In genomic region chr6:54972111-54972928, GRCm38 (mm10) we compare ENCODE assay signal across 8 mouse cellular contexts. TPM values are rescaled to one million over a fixed set of nuclear protein-coding genes. Genes with fewer than 3 reads are reported as not detected.
A peak's percentile ranks its signal among the peaks of the same experiment; 100 is the strongest.
DNase-seq lines count a peak whose midpoint lies in the region; ATAC-seq and TF ChIP-seq lines count a peak whose summit lies in the region.

Gene Nod1 (minus strand): TSS chr6:54972612.

- peak within 1 kb of the TSS; percentile 88 for H3K4me2 ChIP-seq in lung, embryonic 15.5 days

- no peak for TF ChIP-seq POLR2A in ES-Bruce4 (IDR thresholded peaks at IDR 0.05; ENCODE audit: insufficient read depth, low read length)
- TF ChIP-seq POLR2A in olfactory bulb, adult 2 months (IDR thresholded peaks at IDR 0.05; ENCODE audit: insufficient read depth, low read depth, low read length), result 0 out of 2 replicates have a peak, but pooled peaks have one; percentile 13
- TF ChIP-seq POLR2A in thymus, adult 2 months (IDR thresholded peaks at IDR 0.05; ENCODE audit: control insufficient read depth, extremely low read depth, insufficient read depth, low read length, poor library complexity), result no peak

- peak; percentile 87 for ATAC-seq in frontal cortex, adult (ENCODE audit: low TSS enrichment)
- ATAC-seq in hematopoietic stem cell, adult 5-6 weeks (replicated peaks in 1 of 2; ENCODE audit: insufficient read depth in 1 of 2, low FRiP score in 2 of 2, low TSS enrichment in 1 of 2, low read depth in 1 of 2, poor library complexity in 2 of 2, severe bottlenecking in 2 of 2), result peak; percentile 86 to 92
- peak; percentile 93 for ATAC-seq in lung, embryonic 15.5 days (ENCODE audit: borderline replicate concordance, extremely low read depth, low FRiP score, low TSS enrichment)

- TF ChIP-seq EP300 in ES-Bruce4 (IDR thresholded peaks at IDR 0.05; ENCODE audit: insufficient read depth, low read depth, low read length), result no peak

- H3K9ac ChIP-seq in ES-Bruce4 (ENCODE audit: low read depth, poor library complexity, severe bottlenecking), result peak within 1 kb of the TSS; percentile 62
- H3K9ac ChIP-seq in lung, embryonic 15.5 days, result peak within 1 kb of the TSS; percentile 58

- no peaks in the 10 kb centered on the region for H3K9me3 ChIP-seq in ES-Bruce4 (replicated peaks; ENCODE audit: control insufficient read depth, insufficient read depth, low read length, poor library complexity, severe bottlenecking)
- H3K9me3 ChIP-seq in lung, embryonic 15.5 days, result no peaks in the 10 kb centered on the region

- peak within 1 kb of the TSS; percentile 66 for H3K4me3 ChIP-seq in ES-Bruce4 (ENCODE audit: low read depth, low read length)
- peak within 1 kb of the TSS; percentile 68 for H3K4me3 ChIP-seq in lung, embryonic 15.5 days
- peak within 1 kb of the TSS; percentile 84 for H3K4me3 ChIP-seq in olfactory bulb, adult 2 months (ENCODE audit: insufficient read depth, low read depth, low read length)
- peak within 1 kb of the TSS; percentile 65 for H3K4me3 ChIP-seq in thymus, adult 2 months (ENCODE audit: control insufficient read depth, insufficient read depth, low read length)

- peak; percentile 28 for DNase-seq in cerebellum, adult 8-10 months
- DNase-seq in layer of hippocampus, adult 8-10 months (ENCODE audit: low spot score in 2 of 2), result peak; percentile 39 to 59
- peak; percentile 68 for DNase-seq in thymus, adult 2 months

- H3K27me3 ChIP-seq in ES-Bruce4 (ENCODE audit: control insufficient read depth, insufficient read depth, low read length, poor library complexity, severe bottlenecking), result no peaks in the 10 kb centered on the region
- H3K27me3 ChIP-seq in lung, embryonic 15.5 days, result no peaks in the 10 kb centered on the region
- H3K27me3 ChIP-seq in thymus, adult 2 months (ENCODE audit: control insufficient read depth, insufficient read depth, low read length), result no peaks in the 10 kb centered on the region

- no peak for TF ChIP-seq CTCF in ES-Bruce4 (IDR thresholded peaks at IDR 0.05; ENCODE audit: low read depth, low read length)
- no peak for TF ChIP-seq CTCF in olfactory bulb, adult 2 months (IDR thresholded peaks at IDR 0.05; ENCODE audit: insufficient read depth, low read depth, low read length)
- TF ChIP-seq CTCF in thymus, adult 2 months (IDR thresholded peaks at IDR 0.05; ENCODE audit: borderline replicate concordance, control insufficient read depth, extremely low read depth, insufficient read depth, low read length, poor library complexity), result 0 out of 2 replicates have a peak, but pooled peaks have one; percentile 21

- WGBS in lung, embryonic 15.5 days, result 2% methylated on average over 53 of the region's 53 CpGs
- 2% methylated on average over 53 of the region's 53 CpGs for whole genome bisulfite sequencing in olfactory bulb, adult 2 months
- 3% methylated on average over 53 of the region's 53 CpGs for WGBS in thymus, adult 2 months

- no peak within 1 kb of the TSS for H3K27ac ChIP-seq in ES-Bruce4 (ENCODE audit: insufficient read depth, low read length)
- peak within 1 kb of the TSS; percentile 84 for H3K27ac ChIP-seq in lung, embryonic 15.5 days
- H3K27ac ChIP-seq in olfactory bulb, adult 2 months (ENCODE audit: insufficient read depth, low read depth, low read length), result peak within 1 kb of the TSS; percentile 26; the same call in 1 of the 2 replicates
- no peak within 1 kb of the TSS for H3K27ac ChIP-seq in thymus, adult 2 months (ENCODE audit: control insufficient read depth, insufficient read depth, low read length)

- H3K36me3 ChIP-seq in ES-Bruce4 (ENCODE audit: control insufficient read depth, insufficient read depth, low read length, poor library complexity, severe bottlenecking), result no peaks in the 10 kb centered on the region
- H3K36me3 ChIP-seq in lung, embryonic 15.5 days, result no peaks in the 10 kb centered on the region
- H3K36me3 ChIP-seq in thymus, adult 2 months (ENCODE audit: control insufficient read depth, insufficient read depth, low read length), result no peaks in the 10 kb centered on the region

- H3K4me1 ChIP-seq in ES-Bruce4 (ENCODE audit: control insufficient read depth, insufficient read depth, low read length), result peaks cover 5% of the 10 kb centered on the region
- H3K4me1 ChIP-seq in lung, embryonic 15.5 days, result peaks cover 10% of the 10 kb centered on the region; the same call in 1 of the 2 replicates
- peaks cover 14% of the 10 kb centered on the region for H3K4me1 ChIP-seq in olfactory bulb, adult 2 months (ENCODE audit: control insufficient read depth, insufficient read depth, low read length)
- H3K4me1 ChIP-seq in thymus, adult 2 months (replicated peaks; ENCODE audit: control insufficient read depth, insufficient read depth, low read length), result 0 out of 2 replicates have a peak, but pooled peaks cover 5% of the 10 kb centered on the region

RNA-seq across cellular contexts. Expression of gene Nod1, which starts in this region (rescaled TPM):
- 9.4 and 10.0 TPM in 2 replicates for polyA plus RNA-seq in ES-Bruce4 (2011; ENCODE audit: insufficient read depth, insufficient read length, low read depth, missing spikeins)
- 5.8 and 9.1 TPM in 2 replicates for total RNA-seq in hematopoietic stem cell, adult 5-6 weeks (2017)
- total RNA-seq in layer of hippocampus, adult 8-10 months (2022), result 1 to 10 TPM; 4.7 to 7.6 (median 6.2) TPM
- 6.6 and 7.6 TPM in 2 replicates for polyA plus RNA-seq in lung, embryonic 15.5 days (2015; fragmentation: Nextera tagmentation; extraction: Ambion mirVana)
- not detected in 2 replicates for polyA plus RNA-seq in olfactory bulb, adult 2 months (2012; ENCODE audit: insufficient read depth, insufficient read length, low replicate concordance, missing spikeins)
- polyA plus RNA-seq in thymus, adult 2 months (2012; rRNA removed), result 13.5 and 18.3 TPM in 2 replicates

Comparison
In these comparisons a context has a peak if more than half of its experiments do, and no peak if none do; other contexts are left out.
1. H3K27ac ChIP-seq: peak in lung, embryonic 15.5 days (single experiment) and olfactory bulb, adult 2 months (single experiment); none in ES-Bruce4 (single experiment) and thymus, adult 2 months (single experiment).
2. Peak in every context shown above with its lines, with median percentiles within 50 percentile points of each other: H3K4me3 ChIP-seq, DNase-seq and ATAC-seq.